Mouse (Mus musculus): Measurements from ENCODE around the gene Fndc1.

- TF ChIP-seq POLR2A (IDR thresholded peaks at IDR 0.05; ENCODE audit: control insufficient read depth, extremely low read depth, insufficient read depth, low read length, poor library complexity) (no peak), CTCF (IDR thresholded peaks at IDR 0.05; ENCODE audit: borderline replicate concordance, control insufficient read depth, extremely low read depth, insufficient read depth, low read length, poor library complexity) (no peak)
Measured at GRCm38 (mm10) chr17:7860845-7861360, 33.8 kb upstream of the Fndc1 start.
